Mouse (Mus musculus): ENCODE results near the gene Ppp4r4. TPM values are rescaled to one million over a fixed set of nuclear protein-coding genes. Genes with fewer than 3 reads are reported as not detected.
"Not testable (repeated sequence)": the region's sequence is repeated elsewhere in the genome, so short reads cannot be mapped to it uniquely, and the experiment has no call there.

Ppp4r4 gene
- polyA plus RNA-seq, 3 experiments from 2014 or later = 0.28 TPM; not detected in 2

- no peak for ATAC-seq
Measured at GRCm38 (mm10) chr12:103643818-103644217, 111.7 kb downstream of the Ppp4r4 start.

GRCm38 (mm10) chr12:103644601-103645000 is 112.5 kb downstream of the Ppp4r4 start:
- ATAC-seq = no peak

- ATAC-seq = no peak
Measured at GRCm38 (mm10) chr12:103646314-103646713, 114.2 kb downstream of the Ppp4r4 start.

- ATAC-seq = no peak
Measured at GRCm38 (mm10) chr12:103653836-103654235, 121.8 kb downstream of the Ppp4r4 start.

- ATAC-seq = no peak
Measured at GRCm38 (mm10) chr12:103655123-103656044, 123.3 kb downstream of the Ppp4r4 start.

GRCm38 (mm10) chr12:103656848-103657626 is 125.0 kb downstream of the Ppp4r4 start, which contains the start of gene Serpina6:
TSS of gene Serpina6 (minus strand) at chr12:103657212.
- ATAC-seq = no peak

- ATAC-seq = no peak
Measured at GRCm38 (mm10) chr12:103657991-103658390, 125.9 kb downstream of the Ppp4r4 start.

- no peak for ATAC-seq
Measured at GRCm38 (mm10) chr12:103659171-103659570, 127.1 kb downstream of the Ppp4r4 start.

- ATAC-seq = no peak
Measured at GRCm38 (mm10) chr12:103660076-103660475, 128.0 kb downstream of the Ppp4r4 start.

- ATAC-seq = not testable (repeated sequence)
Measured at GRCm38 (mm10) chr12:103662053-103662452, 130.0 kb downstream of the Ppp4r4 start.

Other genes starting within 250 kb of the Ppp4r4 start
- not detected for gene Fam181a, start 221.3 kb upstream of the Ppp4r4 start, polyA plus RNA-seq (2017; shearing (Covaris generic))
- 10 to 100 TPM; 22.5 to 68.5 (median 47.2) TPM for gene Asb2, start 176.3 kb upstream of the Ppp4r4 start, polyA plus RNA-seq (2017; shearing (Covaris generic))
- 1 to 10 TPM; 1.3 to 2.3 (median 1.9) TPM for gene Otub2, start 143.6 kb upstream of the Ppp4r4 start, polyA plus RNA-seq (2017; shearing (Covaris generic))
- 1 to 10 TPM in 2 of 3 experiments, not detected in 1; 1.1 TPM for gene 9330161L09Rik, start 124.5 kb upstream of the Ppp4r4 start, polyA plus RNA-seq (2017; shearing (Covaris generic))
- 100 to 1,000 TPM; 232 to 344 (median 235) TPM for gene Ddx24, start 106.5 kb upstream of the Ppp4r4 start, polyA plus RNA-seq (2017; shearing (Covaris generic))
- gene Ifi27, start 98.1 kb upstream of the Ppp4r4 start, polyA plus RNA-seq (2017; shearing (Covaris generic)) = 100 to 1,000 TPM; 291 to 440 (median 388) TPM
- 1,000 to 10,000 TPM in 1 of 3 experiments, 100 to 1,000 TPM in 2; 960 to 1,720 (median 961) TPM for gene Ifi27l2a, start 88.6 kb upstream of the Ppp4r4 start, polyA plus RNA-seq (2017; shearing (Covaris generic))
- not detected for gene Ifi27l2b, start 75.1 kb upstream of the Ppp4r4 start, polyA plus RNA-seq (2017; shearing (Covaris generic))
- not detected for gene Serpina10, start 99.2 kb downstream of the Ppp4r4 start, polyA plus RNA-seq (2017; shearing (Covaris generic))
- not detected for gene Serpina6, start 124.9 kb downstream of the Ppp4r4 start, polyA plus RNA-seq (2017; shearing (Covaris generic))
- gene Serpina16, start 143.9 kb downstream of the Ppp4r4 start, polyA plus RNA-seq (2017; shearing (Covaris generic)) = not detected
- gene Serpina1f, start 163.2 kb downstream of the Ppp4r4 start, polyA plus RNA-seq (2017; shearing (Covaris generic)) = not detected
- gene Serpina1d, start 241.3 kb downstream of the Ppp4r4 start, polyA plus RNA-seq (2017; shearing (Covaris generic)) = not detected

Data from inflammation-experienced regulatory T-cells, adult 6 months (primary cell).